Mouse (Mus musculus): ENCODE data around the gene Gse1. TPM values are rescaled to one million over a fixed set of nuclear protein-coding genes. Genes with fewer than 3 reads are reported as not detected.

Gse1 gene
- polyA plus RNA-seq, 1 experiment = 70.4 TPM

DNA sequence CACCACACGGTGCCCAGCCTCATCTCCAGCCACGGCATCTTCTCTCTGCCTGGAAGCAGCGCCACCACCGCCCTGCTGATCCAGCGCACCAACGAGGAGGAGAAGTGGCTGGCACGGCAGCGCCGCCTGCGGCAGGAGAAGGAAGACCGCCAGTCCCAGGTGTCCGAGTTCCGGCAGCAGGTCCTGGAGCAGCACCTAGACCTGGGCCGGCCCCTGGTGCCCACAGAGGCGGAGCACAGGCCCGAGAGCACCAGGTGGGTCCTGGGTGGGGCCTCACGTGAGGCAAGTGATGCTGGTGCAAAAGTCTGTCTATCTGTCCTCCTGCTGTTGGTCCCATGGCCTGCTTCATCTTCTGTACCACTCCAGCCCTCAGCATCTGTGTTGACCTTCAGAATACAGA is 340.9 kb downstream of the Gse1 start:
- DNase-seq (ENCODE audit: low read depth) = no peak
- TF ChIP-seq CTCF (IDR thresholded peaks at IDR 0.05; ENCODE audit: borderline replicate concordance, extremely low read depth, insufficient read depth, insufficient read length) (no peak), POLR2A (IDR thresholded peaks at IDR 0.05; ENCODE audit: borderline replicate concordance, extremely low read depth, insufficient read depth, insufficient read length, poor library complexity, severe bottlenecking) (no peak)

DNA sequence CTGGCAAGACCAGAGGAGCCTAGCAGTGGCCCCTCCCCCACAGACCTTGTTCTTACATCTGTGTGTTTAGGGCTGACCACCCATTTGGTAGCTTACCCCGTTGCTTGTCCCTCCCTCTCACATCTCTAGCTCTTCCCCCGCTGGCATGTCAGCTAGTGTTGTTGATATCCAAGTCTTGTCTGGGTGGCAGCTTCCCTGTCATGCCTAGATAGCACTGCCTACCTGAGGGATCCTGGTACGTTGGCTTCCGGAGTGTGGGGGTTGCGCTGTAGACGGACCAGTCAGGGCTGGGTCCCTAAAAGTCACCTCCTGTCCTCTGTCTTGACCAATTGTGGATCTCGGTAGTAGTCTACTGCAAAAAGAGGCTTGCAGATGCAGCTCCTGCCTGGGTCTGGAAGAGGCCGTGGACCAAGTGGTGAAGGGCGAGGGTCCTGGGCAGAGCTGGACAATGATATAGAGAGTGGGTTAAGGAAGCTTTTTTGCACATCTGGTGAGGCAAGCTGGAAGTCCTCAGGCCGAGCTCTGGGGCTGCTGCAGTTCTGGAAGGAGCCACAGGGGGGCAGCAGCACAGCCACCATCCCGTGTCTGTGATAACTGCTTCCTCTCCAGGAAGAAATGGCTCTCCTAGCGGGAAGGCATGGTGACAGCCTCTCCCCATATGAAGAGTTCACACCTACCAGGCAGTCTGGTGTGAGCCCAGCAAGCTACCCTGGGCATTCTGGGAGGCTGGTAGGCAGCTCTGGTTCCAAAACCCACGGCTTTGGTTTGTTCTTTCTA is 341.9 kb downstream of the Gse1 start:
- DNase-seq (ENCODE audit: low read depth) = peak; percentile 82
- TF ChIP-seq CTCF (IDR thresholded peaks at IDR 0.05; ENCODE audit: borderline replicate concordance, extremely low read depth, insufficient read depth, insufficient read length) (peak; percentile 98), POLR2A (IDR thresholded peaks at IDR 0.05; ENCODE audit: borderline replicate concordance, extremely low read depth, insufficient read depth, insufficient read length, poor library complexity, severe bottlenecking) (no peak)

DNA sequence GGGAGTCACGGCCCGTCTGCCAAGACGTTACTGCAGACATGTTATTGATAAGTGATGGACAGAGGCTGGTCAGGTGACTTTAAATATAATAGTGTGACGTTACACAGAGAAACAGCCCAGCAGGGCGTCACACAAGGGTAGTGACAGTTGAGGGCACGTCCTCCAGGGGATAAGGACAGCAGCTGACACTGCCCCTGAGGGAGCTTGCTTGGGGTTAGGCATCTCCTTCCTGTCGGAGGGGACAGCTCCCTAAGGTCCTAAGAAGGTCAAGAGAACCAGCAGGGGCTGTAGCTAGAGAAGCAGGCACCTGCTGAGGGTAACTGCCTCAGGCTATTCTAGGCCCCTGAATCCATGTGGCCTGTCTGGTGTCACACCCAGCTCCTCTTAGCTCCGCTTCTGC is 343.3 kb downstream of the Gse1 start:
- no peak for DNase-seq (ENCODE audit: low read depth)
- no peak for TF ChIP-seq CTCF (IDR thresholded peaks at IDR 0.05; ENCODE audit: borderline replicate concordance, extremely low read depth, insufficient read depth, insufficient read length)
- no peak for TF ChIP-seq POLR2A (IDR thresholded peaks at IDR 0.05; ENCODE audit: borderline replicate concordance, extremely low read depth, insufficient read depth, insufficient read length, poor library complexity, severe bottlenecking)

DNA sequence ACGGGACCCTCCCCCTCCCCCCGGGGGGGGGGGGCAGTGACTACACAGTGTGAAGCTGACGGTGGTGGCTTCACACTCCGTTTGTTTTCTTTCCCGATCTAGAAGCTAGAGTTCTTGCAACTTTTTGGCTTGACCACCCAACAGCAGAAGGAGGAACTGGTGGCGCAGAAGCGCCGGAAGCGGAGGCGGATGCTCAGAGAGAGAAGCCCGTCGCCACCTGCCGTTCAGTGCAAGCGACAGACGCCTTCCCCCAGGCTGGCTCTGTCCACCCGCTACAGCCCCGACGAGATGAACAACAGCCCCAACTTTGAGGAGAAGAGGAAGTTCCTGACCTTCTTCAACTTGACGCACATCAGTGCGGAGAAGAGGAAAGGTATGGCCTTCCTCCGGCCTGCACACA is 344.3 kb downstream of the Gse1 start:
- TF ChIP-seq POLR2A (IDR thresholded peaks at IDR 0.05; ENCODE audit: borderline replicate concordance, extremely low read depth, insufficient read depth, insufficient read length, poor library complexity, severe bottlenecking) = no peak
- no peak for TF ChIP-seq CTCF (IDR thresholded peaks at IDR 0.05; ENCODE audit: borderline replicate concordance, extremely low read depth, insufficient read depth, insufficient read length)

DNA sequence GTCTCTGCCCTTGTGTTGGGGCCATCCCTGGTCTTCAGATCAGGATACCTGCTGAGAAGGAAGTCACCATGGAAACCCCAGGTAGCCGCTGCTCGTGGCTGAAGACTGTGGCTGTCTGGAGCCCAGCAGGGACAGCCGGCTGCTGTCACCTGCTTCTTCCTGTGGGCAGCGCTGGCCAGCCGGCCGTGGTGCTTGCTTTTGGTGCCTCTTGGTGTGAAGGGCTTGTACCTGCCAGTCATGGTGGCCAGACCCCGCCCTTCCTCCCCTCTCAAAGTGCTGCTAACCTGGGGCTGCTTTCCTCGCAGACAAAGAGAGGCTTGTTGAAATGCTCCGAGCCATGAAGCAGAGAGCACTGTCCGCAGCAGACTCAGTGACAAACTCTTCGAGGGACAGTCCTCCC is 345.6 kb downstream of the Gse1 start:
- no peak for DNase-seq (ENCODE audit: low read depth)
- no peak for TF ChIP-seq POLR2A (IDR thresholded peaks at IDR 0.05; ENCODE audit: borderline replicate concordance, extremely low read depth, insufficient read depth, insufficient read length, poor library complexity, severe bottlenecking)
- no peak for TF ChIP-seq CTCF (IDR thresholded peaks at IDR 0.05; ENCODE audit: borderline replicate concordance, extremely low read depth, insufficient read depth, insufficient read length)

More for the DNA sequence above, 344.3 kb downstream of the Gse1 start:
- no peak for DNase-seq (ENCODE audit: low read depth)

DNA sequence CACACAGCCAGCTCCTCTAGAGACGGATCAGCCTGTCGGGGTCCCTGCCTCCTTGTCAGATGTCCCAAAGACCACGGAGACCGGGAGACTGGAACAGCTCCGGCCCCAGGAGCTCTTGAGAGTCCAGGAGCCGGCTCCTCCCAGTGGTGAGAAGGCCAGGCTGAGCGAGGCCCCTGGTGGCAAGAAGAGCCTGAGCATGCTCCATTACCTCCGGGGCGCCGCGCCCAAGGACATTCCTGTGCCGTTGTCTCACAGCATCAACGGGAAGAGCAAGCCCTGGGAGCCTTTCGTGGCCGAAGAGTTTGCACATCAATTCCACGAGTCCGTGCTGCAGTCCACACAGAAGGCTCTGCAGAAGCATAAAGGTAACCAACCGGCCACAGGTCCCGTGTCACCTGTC is 346.7 kb downstream of the Gse1 start:
- TF ChIP-seq POLR2A (IDR thresholded peaks at IDR 0.05; ENCODE audit: borderline replicate concordance, extremely low read depth, insufficient read depth, insufficient read length, poor library complexity, severe bottlenecking) (no peak), CTCF (IDR thresholded peaks at IDR 0.05; ENCODE audit: borderline replicate concordance, extremely low read depth, insufficient read depth, insufficient read length) (no peak)
- DNase-seq (ENCODE audit: low read depth) = no peak

DNA sequence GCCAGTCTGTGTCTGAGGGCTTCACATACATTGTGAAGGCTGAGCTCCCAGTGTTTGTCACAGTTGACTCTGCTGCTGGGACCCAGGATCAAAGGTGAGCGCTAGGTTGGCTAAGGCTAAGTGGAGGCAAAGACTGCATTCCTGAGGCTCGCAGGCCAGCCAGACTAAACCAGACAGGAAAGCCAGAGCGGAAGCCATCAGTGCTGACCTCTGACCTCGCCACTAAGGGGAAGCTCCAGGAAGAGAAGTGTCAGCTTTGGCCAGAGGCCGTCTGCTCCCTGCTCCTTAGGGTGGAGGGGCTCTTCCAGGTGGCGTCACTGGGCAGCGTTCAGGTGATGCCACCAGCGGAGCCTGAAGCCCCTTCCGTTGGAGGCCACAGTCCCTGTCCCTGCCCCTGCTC is 347.5 kb downstream of the Gse1 start:
- no peak for TF ChIP-seq POLR2A (IDR thresholded peaks at IDR 0.05; ENCODE audit: borderline replicate concordance, extremely low read depth, insufficient read depth, insufficient read length, poor library complexity, severe bottlenecking)
- TF ChIP-seq CTCF (IDR thresholded peaks at IDR 0.05; ENCODE audit: borderline replicate concordance, extremely low read depth, insufficient read depth, insufficient read length) = no peak
- DNase-seq (ENCODE audit: low read depth) = no peak

DNA sequence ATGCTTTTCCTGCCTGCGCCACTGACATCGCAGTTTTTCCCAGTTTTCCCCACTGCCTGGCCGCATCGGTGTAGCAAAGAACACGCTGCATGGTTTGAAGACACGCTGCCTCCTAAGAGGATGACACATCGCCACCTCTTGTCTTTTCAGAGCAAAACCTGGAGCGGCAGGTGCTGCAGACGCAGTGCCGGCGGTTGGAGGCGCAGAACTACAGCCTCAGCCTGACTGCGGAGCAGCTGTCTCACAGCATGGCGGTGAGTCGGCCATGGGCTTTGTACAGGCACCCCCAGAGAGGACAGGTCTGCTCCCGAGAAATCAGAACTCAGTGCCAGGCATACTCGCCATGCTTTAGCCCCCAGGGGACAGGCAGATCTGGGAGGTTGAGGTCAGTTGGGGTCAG is 349.6 kb downstream of the Gse1 start:
- no peak for DNase-seq (ENCODE audit: low read depth)
- TF ChIP-seq CTCF (IDR thresholded peaks at IDR 0.05; ENCODE audit: borderline replicate concordance, extremely low read depth, insufficient read depth, insufficient read length) (no peak), POLR2A (IDR thresholded peaks at IDR 0.05; ENCODE audit: borderline replicate concordance, extremely low read depth, insufficient read depth, insufficient read length, poor library complexity, severe bottlenecking) (no peak)

DNA sequence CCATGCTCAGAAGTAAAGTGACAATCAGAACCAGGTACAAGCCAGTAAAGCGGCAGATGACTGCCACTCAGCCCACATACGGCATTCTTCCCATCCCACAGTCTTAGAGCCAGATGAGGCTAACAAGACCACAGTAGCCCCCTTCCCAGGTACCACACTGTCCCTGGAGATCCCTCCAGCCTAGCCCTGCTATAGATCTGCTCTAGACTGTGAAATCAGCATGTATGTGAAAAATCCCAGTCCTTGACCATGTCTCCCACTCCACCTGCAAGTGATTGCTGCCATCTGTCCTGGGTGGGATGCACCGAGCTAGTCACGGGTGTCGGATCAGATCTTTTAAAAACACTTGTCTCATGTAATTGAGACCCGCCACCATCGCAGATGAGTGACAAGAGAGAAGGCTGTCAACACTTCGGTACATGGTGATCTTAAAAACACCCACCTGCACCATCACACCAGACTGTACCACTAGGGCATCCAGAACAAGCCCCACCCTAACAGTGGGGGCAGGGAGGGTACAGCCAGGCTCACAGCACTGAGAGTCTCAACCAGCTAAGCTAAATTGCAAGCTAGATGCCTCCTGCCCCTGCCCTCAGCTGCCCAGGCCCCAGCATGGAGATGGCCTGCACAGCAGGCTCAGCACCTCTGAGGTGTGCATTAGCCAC is 352.2 kb downstream of the Gse1 start:
- no peak for TF ChIP-seq POLR2A (IDR thresholded peaks at IDR 0.05; ENCODE audit: borderline replicate concordance, extremely low read depth, insufficient read depth, insufficient read length, poor library complexity, severe bottlenecking)
- no peak for TF ChIP-seq CTCF (IDR thresholded peaks at IDR 0.05; ENCODE audit: borderline replicate concordance, extremely low read depth, insufficient read depth, insufficient read length)
- DNase-seq (ENCODE audit: low read depth) = no peak

DNA sequence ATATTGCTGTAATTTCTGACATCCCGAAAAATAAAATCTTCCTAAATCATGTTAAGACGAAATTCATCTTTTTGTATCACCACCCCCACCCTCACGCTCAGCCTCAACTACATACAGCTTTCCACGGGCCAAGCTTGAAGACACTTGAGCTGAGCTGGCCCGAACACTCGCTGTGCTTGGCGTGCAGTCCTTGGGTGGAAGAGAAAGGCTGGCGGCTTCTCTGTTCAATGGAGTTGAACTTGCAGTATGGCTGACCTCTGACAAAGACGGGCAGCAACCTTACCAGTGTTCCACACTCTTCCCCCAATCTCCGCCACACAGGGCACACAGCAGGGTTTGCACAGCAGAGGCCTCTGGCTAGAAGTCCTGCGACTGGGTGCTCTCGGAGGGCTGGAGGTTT is 353.1 kb downstream of the Gse1 start:
- DNase-seq (ENCODE audit: low read depth) = no peak
- TF ChIP-seq POLR2A (IDR thresholded peaks at IDR 0.05; ENCODE audit: borderline replicate concordance, extremely low read depth, insufficient read depth, insufficient read length, poor library complexity, severe bottlenecking) (no peak), CTCF (IDR thresholded peaks at IDR 0.05; ENCODE audit: borderline replicate concordance, extremely low read depth, insufficient read depth, insufficient read length) (no peak)

DNA sequence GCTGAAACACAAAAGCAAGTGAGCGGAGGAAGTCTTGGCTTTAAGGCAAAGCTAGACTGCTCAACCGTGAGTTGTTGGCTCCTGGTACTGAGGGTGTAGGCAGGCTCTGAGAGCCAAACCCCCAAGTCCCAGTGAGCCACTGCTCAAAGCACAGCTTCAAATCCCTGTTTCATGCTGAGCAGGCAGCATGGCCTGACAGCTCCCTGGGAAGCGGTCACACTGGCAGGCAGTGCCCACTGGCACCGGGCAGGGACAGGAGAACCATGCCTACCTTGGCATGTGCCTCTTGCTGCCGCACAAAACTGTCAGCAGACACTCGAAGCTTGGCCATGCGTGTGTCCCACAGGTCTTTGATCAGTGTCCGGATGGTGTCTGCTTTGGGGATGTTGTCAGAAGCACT is 353.6 kb downstream of the Gse1 start:
- no peak for DNase-seq (ENCODE audit: low read depth)
- TF ChIP-seq CTCF (IDR thresholded peaks at IDR 0.05; ENCODE audit: borderline replicate concordance, extremely low read depth, insufficient read depth, insufficient read length) = no peak
- no peak for TF ChIP-seq POLR2A (IDR thresholded peaks at IDR 0.05; ENCODE audit: borderline replicate concordance, extremely low read depth, insufficient read depth, insufficient read length, poor library complexity, severe bottlenecking)

DNA sequence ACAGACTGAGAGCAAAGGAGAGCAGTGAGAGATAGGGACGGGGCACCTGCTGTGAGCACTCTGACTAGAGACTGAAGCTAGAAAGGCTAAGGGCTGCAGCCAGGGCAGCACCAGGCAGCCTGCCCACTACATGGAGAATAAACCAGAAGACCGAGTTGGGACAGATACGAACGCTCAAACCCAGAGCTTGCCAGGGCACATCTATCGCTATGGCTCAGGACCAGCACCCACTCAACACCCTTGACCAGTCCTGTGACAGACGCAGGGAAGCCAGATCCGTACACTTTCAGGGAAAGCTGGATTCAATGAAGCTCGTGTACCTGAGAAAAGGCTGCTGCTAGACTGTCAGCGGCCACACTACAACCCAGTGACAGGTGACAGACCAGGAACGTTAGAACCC is 357.3 kb downstream of the Gse1 start:
- no peak for TF ChIP-seq POLR2A (IDR thresholded peaks at IDR 0.05; ENCODE audit: borderline replicate concordance, extremely low read depth, insufficient read depth, insufficient read length, poor library complexity, severe bottlenecking)
- TF ChIP-seq CTCF (IDR thresholded peaks at IDR 0.05; ENCODE audit: borderline replicate concordance, extremely low read depth, insufficient read depth, insufficient read length) = no peak
- DNase-seq (ENCODE audit: low read depth) = no peak

Measured in brain, embryonic 14.5 days (tissue).